Mouse (Mus musculus) forebrain, embryonic 15.5 days (tissue): ENCODE measurements around the gene Nup50. TPM values are rescaled to one million over a fixed set of nuclear protein-coding genes. Genes with fewer than 3 reads are reported as not detected.

ENCODE experiments used
- ATAC-seq: fragments of 200-750 bp; cut with Nextera tagmentation; replicated peaks from 2 replicates; pipeline ENCODE4 v1.8.0; 2017; ENCODE audit warnings: mild to moderate bottlenecking, moderate TSS enrichment, moderate library complexity
- H3K27ac ChIP-seq: fragments of 300-500 bp; sonication (generic); replicated peaks from 2 replicates; pipeline ENCODE4 v1.5.1; 2015; ENCODE audit warnings: mild to moderate bottlenecking, inconsistent platforms
- H3K27me3 ChIP-seq: fragments of 300-500 bp; sonication (generic); 2 replicates; pipeline ENCODE4 v1.6.1; 2015; ENCODE audit warnings: inconsistent platforms
- H3K36me3 ChIP-seq: fragments of 300-500 bp; sonication (generic); 2 replicates; pipeline ENCODE4 v1.6.1; 2015; ENCODE audit warnings: mild to moderate bottlenecking, inconsistent platforms
- H3K4me1 ChIP-seq: fragments of 300-500 bp; sonication (generic); 2 replicates; pipeline ENCODE4 v1.6.1; 2015; ENCODE audit warnings: inconsistent platforms
- H3K4me2 ChIP-seq: fragments of 300-500 bp; sonication (generic); replicated peaks from 2 replicates; pipeline ENCODE4 v1.6.1; 2015; ENCODE audit warnings: mild to moderate bottlenecking, inconsistent platforms
- H3K4me3 ChIP-seq: fragments of 300-500 bp; sonication (generic); 2 replicates; pipeline ENCODE4 v1.5.1; 2015; ENCODE audit warnings: mild to moderate bottlenecking, inconsistent platforms
- H3K9ac ChIP-seq: fragments of 300-500 bp; sonication (generic); replicated peaks from 2 replicates; pipeline ENCODE4 v1.6.1; 2015; ENCODE audit warnings: mild to moderate bottlenecking, inconsistent platforms
- H3K9me3 ChIP-seq: fragments of 300-500 bp; sonication (generic); 2 replicates; pipeline ENCODE4 v1.6.1; 2016; ENCODE audit warnings: inconsistent platforms
- WGBS: fragments of 180-500 bp; shearing (Covaris S2); methylation state at CpG from one replicate; pipeline ENCODE4 v1.1.7; 2015; ENCODE audit warnings: mixed read lengths; 5-methylcytosine and 5-hydroxymethylcytosine counted together
- polyA plus RNA-seq: library from polyadenylated mRNA; unstranded; fragments of >200 nt; fragmentation: Nextera tagmentation; extraction: Ambion mirVana; gene quantifications from 2 replicates; pipeline ENCODE4 v1.2.1, GENCODE M21; 2015

Gene Nup50
- polyA plus RNA-seq, 1 experiment from 2014 or later = 35.7 TPM

- H3K4me3 ChIP-seq = peak overlapping the region; percentile 94
- H3K9me3 ChIP-seq = no peaks in the 10 kb centered on the region
- no peaks in the 10 kb centered on the region for H3K27me3 ChIP-seq
- H3K36me3 ChIP-seq = peaks cover 12% of the 10 kb centered on the region
- under 1% methylated on average over 62 of the region's 68 CpGs for WGBS
- H3K4me2 ChIP-seq = peak overlapping the region; percentile 69
- peak; percentile 81 for ATAC-seq
- H3K9ac ChIP-seq = peak overlapping the region; percentile 87
- peak overlapping the region; percentile 96 for H3K27ac ChIP-seq
- H3K4me1 ChIP-seq = peaks cover 37% of the 10 kb centered on the region
Observed at GRCm38 (mm10) chr15:84923508-84924181, 434 bp downstream of the Nup50 start.

DNA sequence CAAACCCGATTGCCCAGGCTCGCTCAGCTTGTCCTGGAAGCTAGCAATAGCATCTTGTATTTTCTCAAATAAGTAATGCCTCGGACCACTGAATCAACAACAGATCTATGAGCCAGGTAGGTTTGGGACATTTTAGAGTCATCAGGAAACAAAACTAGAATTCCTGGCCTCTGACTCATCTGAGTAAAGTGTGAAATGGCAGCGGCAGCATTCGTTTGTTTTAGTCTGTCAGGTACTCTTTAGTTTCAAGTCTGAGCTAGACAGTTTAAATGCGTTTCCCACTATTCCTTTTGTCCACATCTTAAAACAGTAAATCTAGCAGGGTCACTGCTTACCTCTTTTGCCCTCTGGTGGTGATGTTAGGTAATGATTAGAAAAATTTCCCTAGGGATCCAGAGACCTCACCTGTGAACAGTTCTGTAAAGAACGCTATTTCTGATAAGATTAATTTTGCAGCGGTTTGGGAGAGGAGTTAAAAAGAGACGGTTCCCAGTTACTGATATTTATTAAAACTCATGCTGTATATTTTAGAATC is 1.6 kb downstream of the Nup50 start:
- H3K27ac ChIP-seq = no peak overlapping the region
- peaks cover 37% of the 10 kb centered on the region for H3K4me1 ChIP-seq
- peak overlapping the region; percentile 94 for H3K4me3 ChIP-seq
- H3K4me2 ChIP-seq = peak overlapping the region; percentile 69
- H3K36me3 ChIP-seq = peaks cover 24% of the 10 kb centered on the region
- no peaks in the 10 kb centered on the region for H3K27me3 ChIP-seq
- H3K9me3 ChIP-seq = no peaks in the 10 kb centered on the region
- WGBS = 11% methylated on average over 9 of the region's 9 CpGs
- H3K9ac ChIP-seq = peak overlapping the region; percentile 87
- no peak for ATAC-seq

DNA sequence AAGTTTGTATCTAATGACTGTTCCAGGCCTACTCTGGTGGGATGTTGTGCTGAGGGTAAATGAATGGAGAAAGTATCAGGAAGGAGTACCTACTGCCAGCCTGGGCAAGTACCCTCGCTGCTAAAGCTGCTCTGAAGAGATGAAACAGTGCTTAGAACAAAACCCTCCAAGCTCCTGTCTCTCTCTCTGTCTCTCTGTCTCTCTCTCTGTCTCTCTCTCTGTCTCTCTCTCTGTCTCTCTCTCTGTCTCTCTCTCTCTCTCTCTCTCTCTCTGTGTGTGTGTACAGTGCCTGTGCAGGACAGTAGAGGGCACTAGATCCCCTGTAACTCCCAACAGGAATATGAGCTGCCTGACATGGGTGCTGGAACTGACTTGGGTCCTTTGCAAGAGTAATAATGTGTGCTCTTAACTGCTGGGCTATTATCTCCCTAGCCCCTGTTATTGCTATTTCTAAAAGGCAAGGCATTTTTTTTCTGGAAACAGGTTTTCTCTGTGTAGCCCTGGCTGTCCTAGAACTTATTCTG is 2.3 kb downstream of the Nup50 start:
- ATAC-seq = no peak
- peak overlapping the region; percentile 69 for H3K4me2 ChIP-seq
- no peaks in the 10 kb centered on the region for H3K27me3 ChIP-seq
- no peaks in the 10 kb centered on the region for H3K9me3 ChIP-seq
- 46% methylated on average over 1 of the region's 1 CpGs for WGBS
- H3K4me3 ChIP-seq = 0 out of 2 replicates have a peak overlapping the region, but pooled peaks have one; percentile 94
- H3K27ac ChIP-seq = 0 out of 2 replicates have a peak overlapping the region, but pooled peaks have one; percentile 23
- H3K4me1 ChIP-seq = peaks cover 37% of the 10 kb centered on the region
- H3K36me3 ChIP-seq = peaks cover 29% of the 10 kb centered on the region
- H3K9ac ChIP-seq = no peak overlapping the region; the same call in 1 of the 2 replicates

- no peak overlapping the region for H3K4me3 ChIP-seq
- no peak overlapping the region for H3K4me2 ChIP-seq
- H3K27ac ChIP-seq = no peak overlapping the region
- H3K4me1 ChIP-seq = no peaks in the 10 kb centered on the region
- no peak for ATAC-seq
- H3K9me3 ChIP-seq = no peaks in the 10 kb centered on the region
- no peak overlapping the region for H3K9ac ChIP-seq
- H3K27me3 ChIP-seq = no peaks in the 10 kb centered on the region
- WGBS = 87% methylated on average over 5 of the region's 5 CpGs
- peaks cover 92% of the 10 kb centered on the region for H3K36me3 ChIP-seq
Observed at GRCm38 (mm10) chr15:84932351-84932750, 9.1 kb downstream of the Nup50 start.

DNA sequence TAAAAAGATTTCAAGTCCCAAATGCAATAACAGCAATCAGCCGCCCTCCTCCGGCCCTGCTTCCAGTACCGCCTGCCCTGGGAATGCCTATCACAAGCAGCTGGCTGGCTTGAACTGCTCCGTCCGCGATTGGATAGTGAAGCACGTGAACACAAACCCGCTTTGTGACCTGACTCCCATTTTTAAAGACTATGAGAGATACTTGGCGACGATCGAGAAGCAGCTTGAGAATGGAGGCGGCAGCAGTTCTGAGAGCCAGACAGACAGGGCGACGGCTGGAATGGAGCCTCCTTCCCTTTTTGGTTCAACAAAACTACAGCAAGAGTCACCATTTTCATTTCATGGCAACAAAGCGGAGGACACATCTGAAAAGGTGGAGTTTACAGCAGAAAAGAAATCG is 11.7 kb downstream of the Nup50 start:
- no peak overlapping the region for H3K4me3 ChIP-seq
- peaks cover 96% of the 10 kb centered on the region for H3K36me3 ChIP-seq
- H3K27ac ChIP-seq = no peak overlapping the region
- H3K4me2 ChIP-seq = no peak overlapping the region
- no peak overlapping the region for H3K9ac ChIP-seq
- H3K4me1 ChIP-seq = no peaks in the 10 kb centered on the region
- no peaks in the 10 kb centered on the region for H3K27me3 ChIP-seq
- no peak for ATAC-seq
- H3K9me3 ChIP-seq = no peaks in the 10 kb centered on the region
- 71% methylated on average over 16 of the region's 16 CpGs for WGBS

- 84% methylated on average over 12 of the region's 12 CpGs for WGBS
- Histone ChIP-seq H3K27me3 (no peaks in the 10 kb centered on the region), H3K9me3 (no peaks in the 10 kb centered on the region), H3K27ac (no peak overlapping the region), H3K36me3 (peaks cover 67% of the 10 kb centered on the region), H3K4me1 (no peaks in the 10 kb centered on the region), H3K4me2 (no peak overlapping the region), H3K9ac (no peak overlapping the region), H3K4me3 (no peak overlapping the region)
- ATAC-seq = no peak
Observed at GRCm38 (mm10) chr15:84940102-84940501, 16.9 kb downstream of the Nup50 start.

- WGBS = 58% methylated on average over 11 of the region's 11 CpGs
- Histone ChIP-seq H3K9me3 (no peaks in the 10 kb centered on the region), H3K4me3 (no peak overlapping the region), H3K27ac (no peak overlapping the region; the same call in 1 of the 2 replicates), H3K27me3 (no peaks in the 10 kb centered on the region), H3K9ac (no peak overlapping the region), H3K4me2 (no peak overlapping the region), H3K4me1 (no peaks in the 10 kb centered on the region), H3K36me3 (peaks cover 43% of the 10 kb centered on the region)
- peak; percentile 71; the same call in 1 of the 2 replicates for ATAC-seq
Observed at GRCm38 (mm10) chr15:84942647-84943285, 19.6 kb downstream of the Nup50 start.

GRCm38 (mm10) chr15:84944319-84944718 is 21.1 kb downstream of the Nup50 start:
- no peaks in the 10 kb centered on the region for H3K27me3 ChIP-seq
- H3K4me2 ChIP-seq = no peak overlapping the region
- no peaks in the 10 kb centered on the region for H3K4me1 ChIP-seq
- no peak overlapping the region for H3K9ac ChIP-seq
- WGBS = 84% methylated on average over 5 of the region's 5 CpGs
- H3K36me3 ChIP-seq = peaks cover 42% of the 10 kb centered on the region
- H3K9me3 ChIP-seq = no peaks in the 10 kb centered on the region
- H3K27ac ChIP-seq = no peak overlapping the region
- H3K4me3 ChIP-seq = no peak overlapping the region
- ATAC-seq = no peak

DNA sequence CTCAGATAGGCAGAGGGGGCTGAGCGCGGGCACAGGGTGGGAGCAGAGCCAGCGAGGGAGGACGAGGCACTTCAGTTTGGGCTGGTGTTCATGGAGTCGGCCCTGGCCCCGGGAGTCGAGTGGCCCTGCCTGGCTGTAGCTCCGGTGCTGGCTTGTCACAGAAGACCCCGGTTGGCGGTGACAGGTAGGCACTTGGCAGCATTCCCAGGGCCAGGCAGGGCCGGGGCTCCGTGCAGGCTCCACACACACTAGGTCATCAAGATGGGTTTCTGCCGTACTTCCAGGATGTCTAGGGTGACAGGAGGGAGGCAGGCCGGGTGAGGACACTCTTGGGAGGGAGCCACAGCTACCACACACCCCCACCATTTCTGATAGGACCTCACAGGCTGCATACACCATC is 25.8 kb downstream of the Nup50 start:
- Histone ChIP-seq H3K27ac (no peak overlapping the region), H3K36me3 (peaks cover 52% of the 10 kb centered on the region), H3K4me2 (no peak overlapping the region), H3K27me3 (no peaks in the 10 kb centered on the region), H3K4me1 (no peaks in the 10 kb centered on the region), H3K4me3 (no peak overlapping the region), H3K9me3 (no peaks in the 10 kb centered on the region), H3K9ac (no peak overlapping the region)
- no peak for ATAC-seq
- 82% methylated on average over 14 of the region's 14 CpGs for WGBS

- Histone ChIP-seq H3K4me3 (no peak overlapping the region), H3K36me3 (peaks cover 60% of the 10 kb centered on the region), H3K9me3 (no peaks in the 10 kb centered on the region), H3K27me3 (no peaks in the 10 kb centered on the region), H3K27ac (no peak overlapping the region), H3K9ac (no peak overlapping the region), H3K4me2 (no peak overlapping the region), H3K4me1 (no peaks in the 10 kb centered on the region)
- WGBS = 97% methylated on average over 4 of the region's 4 CpGs
- no peak for ATAC-seq
Observed at GRCm38 (mm10) chr15:84950053-84950452, 26.8 kb downstream of the Nup50 start.

- Histone ChIP-seq H3K4me1 (peaks cover 10% of the 10 kb centered on the region), H3K9me3 (no peaks in the 10 kb centered on the region), H3K9ac (no peak overlapping the region), H3K27ac (no peak overlapping the region), H3K4me3 (no peak overlapping the region), H3K36me3 (peaks cover 65% of the 10 kb centered on the region), H3K27me3 (no peaks in the 10 kb centered on the region), H3K4me2 (no peak overlapping the region)
- ATAC-seq = no peak
- 95% methylated on average over 11 of the region's 11 CpGs for WGBS
Observed at GRCm38 (mm10) chr15:84953259-84953658, 30.0 kb downstream of the Nup50 start.

- peak overlapping the region; percentile 28 for H3K27ac ChIP-seq
- peaks cover 33% of the 10 kb centered on the region for H3K4me1 ChIP-seq
- H3K9ac ChIP-seq = no peak overlapping the region
- H3K36me3 ChIP-seq = peaks cover 31% of the 10 kb centered on the region
- H3K9me3 ChIP-seq = no peaks in the 10 kb centered on the region
- peak; percentile 62; the same call in 1 of the 2 replicates for ATAC-seq
- no peak overlapping the region for H3K4me2 ChIP-seq
- H3K27me3 ChIP-seq = no peaks in the 10 kb centered on the region
- H3K4me3 ChIP-seq = no peak overlapping the region
- WGBS = 17% methylated on average over 3 of the region's 3 CpGs
Observed at GRCm38 (mm10) chr15:84957851-84958250, 34.6 kb downstream of the Nup50 start.
